ENCODE assay signal across 13 mouse cellular contexts in the genomic region with DNA sequence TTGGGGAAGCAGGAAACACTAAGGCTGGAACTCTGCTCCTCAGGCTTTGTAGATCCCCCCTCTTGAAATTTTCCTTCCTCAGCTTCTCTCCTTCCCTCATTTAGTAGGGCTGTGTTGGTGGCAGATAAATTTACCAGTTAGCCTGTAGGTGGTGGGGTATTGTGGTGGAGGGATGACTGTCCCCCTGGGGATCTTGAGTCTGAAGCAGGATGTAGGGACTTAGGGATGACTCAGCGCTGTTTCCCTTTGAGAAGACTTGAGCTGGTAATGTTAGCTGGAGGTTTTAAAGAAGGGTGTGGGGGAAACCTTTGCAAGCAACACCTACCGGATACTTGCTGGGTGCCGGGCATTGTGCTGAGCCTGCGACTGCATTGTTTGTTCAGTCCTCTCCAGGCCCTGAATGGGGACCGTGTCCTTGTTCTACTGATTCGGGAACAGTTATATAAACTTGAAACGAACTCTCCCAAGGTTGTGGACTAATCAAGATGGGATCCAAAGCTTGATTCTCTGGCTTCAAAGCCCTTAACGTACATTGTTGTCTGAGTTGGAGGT.
DNase-seq lines count a peak whose midpoint lies in the region; ATAC-seq lines count a peak whose summit lies in the region.
"Had no signal": no experiment of that assay in that cellular context is flagged by ENCODE, and none has a peak within 500 bp of the region (broad histone marks: within the 10 kb centered on the region; RNA-seq: fewer than 3 reads in every experiment).

No protein-coding gene starts in this region.

- DNase-seq in frontal cortex, postnatal 10 days (ENCODE audit: low spot score in 2 of 2) = no peak
- peak; percentile 23 for DNase-seq in right cerebral cortex, postnatal 25 days
- no peak for DNase-seq in right cerebral cortex, postnatal 4 days
- peak; percentile 56 to 74 for DNase-seq in frontal cortex, adult 2 months (ENCODE audit: extremely low spot score in 1 of 2, low spot score in 1 of 2)
- DNase-seq in telencephalon, adult 2 months (ENCODE audit: low read depth, low spot score) = peak; percentile 83
- no peak for DNase-seq in spleen, postnatal 14 days (ENCODE audit: low spot score in 2 of 2)
- DNase-seq in layer of hippocampus, adult 18-20 months (ENCODE audit: low spot score in 2 of 2) = no peak
- DNase-seq: gastrocnemius, postnatal 36 days; kidney, adult 18-20 months; layer of hippocampus, postnatal 36 days; spleen, adult 18-20 months had no signal

- ATAC-seq in frontal cortex, adult (ENCODE audit: low TSS enrichment) = peak; percentile 88
- ATAC-seq: forebrain, embryonic 14.5 days had no signal

Comparison
In these comparisons a context has a peak if more than half of its experiments do, and no peak if none do; other contexts are left out.
1. DNase-seq: peak in right cerebral cortex, postnatal 25 days (single experiment), frontal cortex, adult 2 months (2 of 2) and telencephalon, adult 2 months (single experiment); none in frontal cortex, postnatal 10 days (0 of 2), right cerebral cortex, postnatal 4 days (single experiment), spleen, postnatal 14 days (0 of 2) and layer of hippocampus, adult 18-20 months (0 of 2).